Mouse (Mus musculus) kidney, postnatal 25 days (tissue): ENCODE results near the gene Misp.

ENCODE experiments used
- DNase-seq, 2 experiments: peaks; one replicate each; pipeline ENCODE4 v3.0.0; 2021; ENCODE audit warnings: mixed read lengths in 2 of 2

The Misp gene

GRCm38 (mm10) chr10:79874290-79874862 is 53.6 kb downstream of the Misp start, which contains the start of the genes Prtn3 and Plppr3:
Gene Prtn3, plus strand, starts transcription at chr10:79874476.
Gene Plppr3, minus strand, starts transcription at chr10:79874634.
- DNase-seq: peak in 1 of 2 experiments; percentile 40

GRCm38 (mm10) chr10:79877174-79877573 is 56.4 kb downstream of the Misp start:
- DNase-seq: peak in 1 of 2 experiments; percentile 52

- DNase-seq: peak; percentile 70 to 82
These were observed 57.0 kb downstream of the Misp start for GRCm38 (mm10) chr10:79877757-79878156.

GRCm38 (mm10) chr10:79879527-79879926 is 58.7 kb downstream of the Misp start:
- no peak for DNase-seq
